Mouse (Mus musculus) CH12.LX (cell line): ENCODE measurements around the gene Coch. TPM values are rescaled to one million over a fixed set of nuclear protein-coding genes. Genes with fewer than 3 reads are reported as not detected.
"Not testable (repeated sequence)": the region's sequence is repeated elsewhere in the genome, so short reads cannot be mapped to it uniquely, and the experiment has no call there.

Source experiments
- DNase-seq: peaks from one replicate; pipeline ENCODE4 v3.0.0-alpha.2; 2013; ENCODE audit errors: extremely low read depth
- H3K27ac ChIP-seq: 2 replicates; pipeline ENCODE4 v1.5.1; 2012; ENCODE audit warnings: low read depth, mild to moderate bottlenecking, control low read depth, moderate library complexity; ENCODE audit not compliant: insufficient read depth
- H3K27me3 ChIP-seq: replicated peaks from 2 replicates; pipeline ENCODE3; 2012; ENCODE audit warnings: inconsistent platforms
- H3K36me3 ChIP-seq, 2 experiments: replicated peaks in 1 of 2; 2 replicates each; pipeline versions ENCODE3 to v1.6.1; 2012; ENCODE audit warnings: inconsistent platforms in 1 of 2, low read length in 1 of 2, mild to moderate bottlenecking in 1 of 2, mixed read lengths in 1 of 2, moderate library complexity in 1 of 2; ENCODE audit not compliant: control insufficient read depth in 1 of 2, insufficient read depth in 1 of 2
- H3K4me1 ChIP-seq, 2 experiments: 2 replicates each; pipeline ENCODE4 v1.6.1; 2012; ENCODE audit warnings: inconsistent platforms in 1 of 2, moderate library complexity in 1 of 2; ENCODE audit not compliant: insufficient read depth in 2 of 2, control insufficient read depth in 1 of 2
- H3K4me2 ChIP-seq: 2 replicates; pipeline ENCODE4 v1.6.1; 2012; ENCODE audit warnings: low read depth, mild to moderate bottlenecking, control low read depth; ENCODE audit not compliant: poor library complexity, insufficient read depth, severe bottlenecking
- H3K4me3 ChIP-seq, 3 experiments: fragments of 150-350 bp in 1 of 3; sonication (generic) in 1 of 3; replicated peaks in 1 of 3; 2 replicates each; pipeline versions ENCODE3 to v1.5.1; 2011 to 2012; ENCODE audit warnings: low read depth in 2 of 3, low read length in 2 of 3, mild to moderate bottlenecking in 2 of 3, moderate library complexity in 2 of 3, control low read depth in 1 of 3, improper control_type of control experiment in 1 of 3, inconsistent platforms in 1 of 3, mixed read lengths in 1 of 3; ENCODE audit not compliant: poor library complexity in 1 of 3
- H3K79me2 ChIP-seq: replicated peaks from 2 replicates; pipeline ENCODE4 v1.6.1; 2012; ENCODE audit warnings: mild to moderate bottlenecking, moderate library complexity; ENCODE audit not compliant: control insufficient read depth, poor library complexity, insufficient read depth, severe bottlenecking; ENCODE audit errors: extremely low read depth
- H3K9ac ChIP-seq: 2 replicates; pipeline ENCODE4 v1.6.1; 2012; ENCODE audit warnings: low read depth, mild to moderate bottlenecking, control low read depth, moderate library complexity; ENCODE audit not compliant: insufficient read depth
- H3K9me3 ChIP-seq: replicated peaks from 2 replicates; pipeline ENCODE3; 2012; ENCODE audit warnings: low read length, inconsistent platforms, mixed read lengths
- BHLHE40 ChIP-seq: IDR thresholded peaks from 2 replicates; pipeline ENCODE4 v1.6.1; 2011; ENCODE audit warnings: mild to moderate bottlenecking, low read depth, low read length, improper control_type of control experiment
- ELF1 ChIP-seq: IDR thresholded peaks from 2 replicates; pipeline ENCODE4 v1.6.1; 2014; ENCODE audit warnings: low read depth, mild to moderate bottlenecking, inconsistent platforms, low read length, improper control_type of control experiment
- EP300 ChIP-seq: IDR thresholded peaks from 2 replicates; pipeline ENCODE4 v1.6.1; 2011; ENCODE audit warnings: low read length, improper control_type of control experiment
- MEF2A ChIP-seq: IDR thresholded peaks from 2 replicates; pipeline ENCODE4 v1.6.1; 2014; ENCODE audit warnings: low read depth, mild to moderate bottlenecking, inconsistent platforms, low read length, improper control_type of control experiment, borderline replicate concordance
- NELFE ChIP-seq: IDR thresholded peaks from 2 replicates; pipeline ENCODE4 v1.6.1; 2011; ENCODE audit warnings: low read depth, low read length, improper control_type of control experiment
- NRF1 ChIP-seq: IDR thresholded peaks from 2 replicates; pipeline ENCODE4 v1.6.1; 2014; ENCODE audit warnings: low read depth, mild to moderate bottlenecking, inconsistent platforms, low read length, improper control_type of control experiment, moderate library complexity
- PAX5 ChIP-seq: IDR thresholded peaks from 2 replicates; pipeline ENCODE4 v1.6.1; 2012; ENCODE audit warnings: low read length, inconsistent platforms, mixed read lengths
- POLR2A ChIP-seq: IDR thresholded peaks from 2 replicates; pipeline ENCODE4 v1.6.1; 2011; ENCODE audit warnings: low read depth, mild to moderate bottlenecking, improper control_type of control experiment, low read length
- POLR2AphosphoS2 ChIP-seq: IDR thresholded peaks from 2 replicates; pipeline ENCODE4 v1.6.1; 2011; ENCODE audit warnings: low read depth, low read length, improper control_type of control experiment
- SMC3 ChIP-seq: IDR thresholded peaks from 2 replicates; pipeline ENCODE4 v1.6.1; 2011; ENCODE audit warnings: low read depth, low read length, improper control_type of control experiment
- TCF12 ChIP-seq: IDR thresholded peaks from 2 replicates; pipeline ENCODE4 v1.6.1; 2014; ENCODE audit warnings: low read depth, mild to moderate bottlenecking, inconsistent platforms, low read length, improper control_type of control experiment
- ZKSCAN1 ChIP-seq: IDR thresholded peaks from 2 replicates; pipeline ENCODE4 v1.6.1; 2012; ENCODE audit warnings: low read depth, inconsistent platforms, low read length, improper control_type of control experiment, borderline replicate concordance
- ZMIZ1 ChIP-seq: IDR thresholded peaks from 2 replicates; pipeline ENCODE4 v1.6.1; 2012; ENCODE audit warnings: low read depth, mild to moderate bottlenecking, inconsistent platforms, low read length, improper control_type of control experiment
- ZNF384 ChIP-seq: IDR thresholded peaks from 2 replicates; pipeline ENCODE4 v1.6.1; 2012; ENCODE audit warnings: low read depth, low read length, improper control_type of control experiment, inconsistent platforms
- dilution Hi-C: fragments of 300-500 bp; cut with MboI; formaldehyde crosslinking; loops from 2 replicates; pipeline ENCODE4 v1.14.3; 2020; ENCODE audit warnings: low sequenced_read_pairs; ENCODE audit not compliant: extremely low pct_unique_long_range_greater_than_20kb, extremely low pct_ligation_motif_present
- in situ Hi-C: fragments of 300-500 bp; cut with MboI; formaldehyde crosslinking; loops from 3 replicates; pipeline ENCODE4 v1.14.3; 2019; ENCODE audit warnings: low sequenced_read_pairs, low pct_ligation_motif_present, low pct_unique_long_range_greater_than_20kb, mixed read lengths
- polyA plus RNA-seq: library from polyadenylated mRNA; unstranded; fragments of >175 nt; gene quantifications from 2 replicates; pipeline ENCODE4 v1.2.1, GENCODE M21; 2012; ENCODE audit warnings: low read depth; ENCODE audit not compliant: insufficient read length
- total RNA-seq, 2 experiments: library from RNA; depleted of rRNA; stranded (reverse); fragments of 300-350 nt in 1 of 2; fragments of >200 nt in 1 of 2; gene quantifications; 2 replicates each; pipeline ENCODE4 v1.2.3; 2012 to 2014

Gene Coch
- total and polyA plus RNA-seq, 3 experiments: not detected

GRCm38 (mm10) chr12:51636260-51636659 lies 43.1 kb downstream of the Coch start:
- Histone ChIP-seq H3K4me2 (no peak overlapping the region), H3K4me1 (no peaks in the 10 kb centered on the region), H3K79me2 (no peaks in the 10 kb centered on the region; the same call in 1 of the 2 replicates), H3K4me3 (no peak overlapping the region), H3K9ac (no peak overlapping the region), H3K9me3 (no peaks in the 10 kb centered on the region), H3K27ac (no peak overlapping the region), H3K27me3 (no peaks in the 10 kb centered on the region), H3K36me3 (peaks cover 6 to 25% of the 10 kb centered on the region in 2 experiments)
- no peak for DNase-seq
- TF ChIP-seq MEF2A: no peak
- no peak for TF ChIP-seq ZMIZ1
- no peak for TF ChIP-seq TCF12
- no peak for TF ChIP-seq POLR2A
- no peak for TF ChIP-seq NRF1
- TF ChIP-seq EP300: no peak
- TF ChIP-seq POLR2AphosphoS2: no peak
- no peak for TF ChIP-seq ZKSCAN1
- TF ChIP-seq NELFE: no peak
- in situ Hi-C loops: no loop called here
- dilution Hi-C loops: no loop called here

- Histone ChIP-seq H3K4me3 (no peak overlapping the region), H3K9me3 (no peaks in the 10 kb centered on the region), H3K4me2 (no peak overlapping the region), H3K79me2 (no peaks in the 10 kb centered on the region), H3K9ac (no peak overlapping the region), H3K27ac (no peak overlapping the region), H3K27me3 (no peaks in the 10 kb centered on the region)
- DNase-seq: no peak
- in situ Hi-C loops: no loop called here
- dilution Hi-C loops: no loop called here
- TF ChIP-seq MEF2A: no peak
- TF ChIP-seq ZNF384: peak; percentile 33; the same call in 1 of the 2 replicates
- TF ChIP-seq, all 38 proteins: peak for 1
- Histone ChIP-seq H3K4me1 (no peaks in the 10 kb centered on the region), H3K36me3 (peaks cover 6 to 30% of the 10 kb centered on the region in 2 experiments)
Measured at GRCm38 (mm10) chr12:51636689-51637470, 43.7 kb downstream of the Coch start.

GRCm38 (mm10) chr12:51641871-51642270 lies 48.7 kb downstream of the Coch start:
- no peak overlapping the region for H3K27ac ChIP-seq
- no peaks in the 10 kb centered on the region for H3K79me2 ChIP-seq
- no peaks in the 10 kb centered on the region for H3K27me3 ChIP-seq
- H3K4me3 ChIP-seq: no peak overlapping the region
- H3K36me3 ChIP-seq: peaks cover 3 to 35% of the 10 kb centered on the region in 2 experiments
- no peaks in the 10 kb centered on the region for H3K9me3 ChIP-seq
- no peak overlapping the region for H3K9ac ChIP-seq
- no peak for DNase-seq
- dilution Hi-C loops: no loop called here
- no peak for TF ChIP-seq MEF2A
- no peak for TF ChIP-seq ELF1
- TF ChIP-seq PAX5: no peak
- TF ChIP-seq SMC3: no peak
- TF ChIP-seq BHLHE40: no peak
- TF ChIP-seq, all 38 proteins: peak for 0
- in situ Hi-C loops: no loop called here
- Histone ChIP-seq H3K4me1 (no peaks in the 10 kb centered on the region), H3K4me2 (no peak overlapping the region)

- H3K79me2 ChIP-seq, dilution Hi-C loops, H3K4me3 ChIP-seq, H3K4me2 ChIP-seq, H3K9ac ChIP-seq, in situ Hi-C loops, H3K27me3 ChIP-seq, DNase-seq, H3K9me3 ChIP-seq, H3K4me1 ChIP-seq, H3K27ac ChIP-seq: not testable (repeated sequence)
- H3K36me3 ChIP-seq: peaks cover 8 to 50% of the 10 kb centered on the region in 2 experiments
Measured at GRCm38 (mm10) chr12:51649401-51649800, 56.3 kb downstream of the Coch start.
